Mouse (Mus musculus): Measurements from ENCODE around the gene Zfp398. TPM values are rescaled to one million over a fixed set of nuclear protein-coding genes. Genes with fewer than 3 reads are reported as not detected.

Gene Zfp398
- 4.7 and 12.2 TPM in 2 replicates for polyA plus RNA-seq (2012; rRNA removed; ENCODE audit: low replicate concordance)

GRCm38 (mm10) chr6:47835482-47835983 is at the start of gene Zfp398:
Gene Zfp398, plus strand, starts transcription at chr6:47835661.

GRCm38 (mm10) chr6:47813257-47813878 is 22.1 kb upstream of the Zfp398 start, which contains the start of gene Pdia4:
Gene Pdia4, minus strand, starts transcription at chr6:47813430.

DNA sequence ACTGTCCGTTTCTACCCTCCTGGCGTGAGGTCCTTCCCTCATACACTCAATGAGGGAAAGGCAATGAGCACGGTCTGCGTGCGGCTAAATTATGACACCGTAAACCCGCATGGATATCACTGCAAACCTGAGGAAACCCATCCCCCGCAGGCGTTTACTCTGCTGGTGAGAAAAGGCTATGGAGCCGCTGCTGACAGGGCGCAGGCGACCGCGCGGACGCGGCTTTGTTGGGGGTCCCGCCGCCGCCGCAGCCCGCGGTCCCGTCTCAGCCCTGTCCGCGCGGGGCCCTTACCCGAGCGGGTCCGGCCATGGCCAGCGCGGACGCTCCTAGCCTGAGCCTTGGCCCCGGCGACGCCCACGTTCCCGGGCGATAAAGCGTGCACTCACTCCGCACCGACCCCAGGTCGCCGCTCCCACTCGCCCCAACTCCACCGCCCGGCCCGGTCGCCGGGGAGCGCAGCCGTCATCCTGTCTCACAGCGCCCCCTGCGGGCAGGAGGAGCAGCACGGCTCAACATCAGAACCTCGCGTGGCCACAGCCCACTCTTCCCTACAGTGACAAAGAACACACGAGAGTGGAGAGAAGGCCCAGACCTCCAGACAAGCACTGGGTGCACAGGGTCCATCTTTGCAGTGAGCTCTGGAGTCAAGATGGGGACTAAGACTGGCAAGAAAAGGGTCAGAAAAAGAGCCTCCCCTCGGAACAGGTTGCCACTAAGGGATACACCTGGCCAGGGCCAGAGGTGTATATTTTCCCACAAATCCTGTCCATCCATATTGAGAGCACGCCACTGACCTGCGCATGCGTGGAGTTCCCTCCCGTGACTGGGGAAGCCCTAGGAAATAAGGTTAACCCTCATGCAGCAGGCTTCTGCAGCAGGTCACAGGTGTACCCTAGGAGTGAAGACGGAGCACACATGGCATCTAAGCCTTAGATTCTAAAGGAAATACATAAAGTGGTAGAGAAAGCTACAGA is 5.1 kb upstream of the Zfp398 start, which contains the start of gene Zfp786:
TSS of gene Zfp786 (minus strand) at position 764 of the 975 bp plus-strand sequence.

DNA sequence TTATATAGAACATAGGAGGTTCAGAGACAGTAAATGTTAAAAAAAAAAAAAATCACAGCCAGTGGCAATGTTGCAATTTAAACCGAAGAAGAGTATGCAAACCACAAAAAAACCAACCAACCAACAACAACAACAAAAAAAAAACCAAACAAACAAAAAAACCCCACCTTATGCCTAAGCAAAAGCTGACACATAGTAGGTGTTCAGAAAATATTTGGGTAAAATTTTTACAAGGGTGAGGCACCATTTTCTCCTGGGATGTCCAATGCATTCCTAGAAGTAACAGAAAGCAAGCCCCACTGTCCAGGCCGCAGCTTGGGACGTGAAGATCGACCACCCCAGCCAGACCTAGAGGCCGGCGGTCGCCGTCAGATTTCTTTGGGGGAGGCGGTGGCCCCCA is 41.6 kb downstream of the Zfp398 start, which contains the start of gene Zfp282:
TSS of gene Zfp282 (plus strand) at position 147 of the 400 bp plus-strand sequence.

DNA sequence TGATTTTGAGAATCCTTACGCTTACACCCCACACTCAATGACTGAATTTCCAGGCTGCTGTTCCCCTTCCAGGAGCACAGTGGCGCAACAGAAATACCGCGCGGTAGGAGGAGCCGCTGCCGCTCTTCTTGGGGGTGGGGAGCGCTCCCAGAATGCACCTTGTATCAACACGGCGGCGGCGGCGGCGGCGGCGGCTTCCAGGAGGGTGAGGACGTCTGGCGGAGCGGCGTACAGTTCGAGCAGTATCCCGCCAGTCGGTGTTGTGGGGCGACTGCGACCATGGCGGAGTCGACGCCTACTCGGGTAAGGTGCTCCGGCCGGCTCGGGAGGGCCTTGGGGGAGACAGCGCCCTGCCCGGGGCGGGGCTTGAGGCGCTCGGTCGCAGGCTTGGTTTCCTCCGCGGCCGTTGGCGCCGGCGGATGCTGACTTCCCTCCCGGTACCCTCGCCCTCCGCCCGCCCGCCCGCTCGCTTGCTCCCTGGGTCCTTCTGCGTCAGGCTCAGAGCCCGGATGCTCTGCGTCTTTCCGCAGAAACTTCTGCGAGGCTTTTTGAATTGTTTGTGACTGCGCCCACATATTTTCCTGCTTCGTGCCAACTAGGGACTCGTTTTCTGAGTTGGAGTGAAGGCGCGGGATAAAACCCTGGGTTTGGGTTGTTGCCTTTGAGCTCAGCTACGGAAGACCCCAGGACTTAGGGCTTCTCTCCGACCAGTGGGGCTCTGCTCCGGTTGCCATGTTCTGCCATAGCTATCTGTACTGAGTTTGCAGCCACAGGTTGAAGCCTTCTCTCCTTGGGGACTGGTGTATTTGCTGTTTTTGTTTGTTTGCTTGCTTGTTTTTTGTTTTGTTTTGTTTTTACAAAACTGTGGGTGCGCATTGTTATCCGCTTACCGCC is 85.2 kb downstream of the Zfp398 start, which contains the start of gene Zfp212:
TSS of gene Zfp212 (plus strand) at position 30 of the 894 bp plus-strand sequence.

Other genes with a start within 250 kb of the Zfp398 start
- gene Ezh2, start 240.3 kb upstream of the Zfp398 start, polyA plus RNA-seq (2012; rRNA removed; ENCODE audit: low replicate concordance): 6.3 and 9.0 TPM in 2 replicates
- 43.0 and 71.7 TPM in 2 replicates for gene Pdia4, start 22.2 kb upstream of the Zfp398 start, polyA plus RNA-seq (2012; rRNA removed; ENCODE audit: low replicate concordance)
- gene Zfp786, start 4.8 kb upstream of the Zfp398 start, polyA plus RNA-seq (2012; rRNA removed; ENCODE audit: low replicate concordance): 0.14 and 0.66 TPM in 2 replicates
- 6.4 and 13.0 TPM in 2 replicates for gene Zfp282, start 41.5 kb downstream of the Zfp398 start, polyA plus RNA-seq (2012; rRNA removed; ENCODE audit: low replicate concordance)
- gene Zfp212, start 84.8 kb downstream of the Zfp398 start, polyA plus RNA-seq (2012; rRNA removed; ENCODE audit: low replicate concordance): 7.5 and 13.6 TPM in 2 replicates
- 8.4 and 17.0 TPM in 2 replicates for gene Zfp956, start 117.7 kb downstream of the Zfp398 start, polyA plus RNA-seq (2012; rRNA removed; ENCODE audit: low replicate concordance)
- 10.1 and 28.2 TPM in 2 replicates for gene Zfp777, start 213.2 kb downstream of the Zfp398 start, polyA plus RNA-seq (2012; rRNA removed; ENCODE audit: low replicate concordance)

Data from subcutaneous adipose tissue, adult 2 months (tissue).